Mouse (Mus musculus) hindbrain, embryonic 16.5 days (tissue): Measurements from ENCODE around the gene Tle6. TPM values are rescaled to one million over a fixed set of nuclear protein-coding genes. Genes with fewer than 3 reads are reported as not detected.

Experiments
- ATAC-seq: fragments of 200-750 bp; cut with Nextera tagmentation; 2 replicates; pipeline ENCODE4 v1.8.0; 2017; ENCODE audit warnings: moderate TSS enrichment, moderate library complexity
- H3K27ac ChIP-seq: fragments of 300-500 bp; sonication (generic); 2 replicates; pipeline ENCODE4 v1.5.1; 2014; ENCODE audit warnings: low read depth, mild to moderate bottlenecking, control low read depth, low read length, moderate library complexity
- H3K27me3 ChIP-seq: fragments of 300-500 bp; sonication (generic); replicated peaks from 2 replicates; pipeline ENCODE4 v1.6.1; 2014; ENCODE audit warnings: low read length; ENCODE audit not compliant: control insufficient read depth, insufficient read depth
- H3K36me3 ChIP-seq: fragments of 300-500 bp; sonication (generic); 2 replicates; pipeline ENCODE4 v1.6.1; 2014; ENCODE audit warnings: mild to moderate bottlenecking, low read length, moderate library complexity, mixed read lengths; ENCODE audit not compliant: control insufficient read depth, insufficient read depth
- H3K4me1 ChIP-seq: fragments of 300-500 bp; sonication (generic); 2 replicates; pipeline ENCODE4 v1.6.1; 2014; ENCODE audit warnings: low read depth, low read length; ENCODE audit not compliant: control insufficient read depth, insufficient read depth
- H3K4me2 ChIP-seq: fragments of 300-500 bp; sonication (generic); 2 replicates; pipeline ENCODE4 v1.6.1; 2014; ENCODE audit warnings: mild to moderate bottlenecking, low read length, control low read depth, moderate library complexity
- H3K4me3 ChIP-seq: fragments of 300-500 bp; sonication (generic); 2 replicates; pipeline ENCODE4 v1.5.1; 2014; ENCODE audit warnings: mild to moderate bottlenecking, low read length, control low read depth, moderate library complexity
- H3K9ac ChIP-seq: fragments of 300-500 bp; sonication (generic); 2 replicates; pipeline ENCODE4 v1.6.1; 2014; ENCODE audit warnings: low read depth, mild to moderate bottlenecking, control low read depth, low read length, moderate library complexity
- H3K9me3 ChIP-seq: fragments of 300-500 bp; sonication (generic); 2 replicates; pipeline ENCODE4 v1.6.1; 2014; ENCODE audit warnings: mild to moderate bottlenecking, low read length, moderate library complexity; ENCODE audit not compliant: control insufficient read depth
- WGBS: fragments of 180-500 bp; shearing (Covaris S2); extraction: QIAGEN DNeasy Blood & Tissue Kit; methylation state at CpG from one replicate; pipeline ENCODE4 v1.1.7; 2014; 5-methylcytosine and 5-hydroxymethylcytosine counted together
- polyA plus RNA-seq: library from polyadenylated mRNA; unstranded; fragments of >200 nt; fragmentation: Nextera tagmentation; extraction: Ambion mirVana; gene quantifications from 2 replicates; pipeline ENCODE4 v1.2.1, GENCODE M21; 2015

Gene Tle6
- polyA plus RNA-seq, 1 experiment from 2014 or later: 9.0 TPM

DNA sequence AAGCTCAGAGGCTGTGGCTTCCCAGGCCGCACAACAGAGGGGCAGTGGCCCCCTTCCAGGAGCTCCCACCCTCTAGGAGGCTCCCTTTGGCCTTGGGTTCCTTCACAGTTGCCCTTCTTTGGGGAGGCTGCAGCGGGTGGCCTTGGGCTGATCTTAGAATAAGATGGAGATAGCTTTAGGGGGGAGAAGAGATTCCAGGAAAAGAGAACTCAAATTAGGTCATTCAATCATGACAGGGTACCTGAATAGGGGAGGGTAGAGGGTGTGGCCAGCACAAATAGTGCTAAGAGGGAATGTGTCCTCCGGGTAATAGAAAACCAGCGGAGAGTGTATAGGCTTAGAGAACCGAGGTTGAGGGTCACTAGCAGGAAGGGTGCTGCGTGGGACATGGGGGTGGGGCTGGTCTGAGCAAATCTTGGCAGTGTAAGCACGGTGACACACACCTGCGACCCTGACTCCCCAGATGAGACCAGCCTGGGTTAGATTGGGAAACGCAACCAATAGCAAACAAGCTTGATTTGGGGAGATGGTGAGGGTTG, 28.7 kb downstream of the Tle6 start:
- Histone ChIP-seq H3K27ac (no peak overlapping the region), H3K27me3 (peaks cover 9% of the 10 kb centered on the region), H3K4me3 (peak overlapping the region; percentile 11; the same call in 1 of the 2 replicates), H3K9me3 (no peaks in the 10 kb centered on the region), H3K4me1 (peaks cover 43% of the 10 kb centered on the region), H3K36me3 (no peaks in the 10 kb centered on the region), H3K9ac (no peak overlapping the region; the same call in 1 of the 2 replicates), H3K4me2 (peak overlapping the region; percentile 49)
- ATAC-seq: no peak
- 3% methylated on average over 9 of the region's 9 CpGs for WGBS

DNA sequence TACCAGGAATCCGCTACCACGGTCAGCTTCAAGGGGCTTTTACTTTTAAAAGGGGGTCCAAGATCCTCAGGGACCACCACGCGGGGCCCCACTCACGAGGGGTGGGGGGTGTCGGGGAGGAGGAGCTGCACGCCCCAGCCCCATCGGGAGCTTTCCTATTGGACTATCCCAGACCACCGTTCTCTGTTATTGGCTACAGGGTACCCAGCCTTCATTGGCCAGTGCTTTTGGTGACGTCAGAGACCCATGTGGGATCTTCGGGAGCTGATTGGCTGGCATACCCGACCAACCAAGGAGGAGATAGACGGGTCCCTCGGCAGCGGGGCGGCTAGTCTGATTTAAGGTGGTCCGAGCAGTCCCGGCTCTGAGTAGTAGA, 29.4 kb downstream of the Tle6 start:
- H3K9me3 ChIP-seq: no peaks in the 10 kb centered on the region
- peaks cover under 1% of the 10 kb centered on the region; the same call in 1 of the 2 replicates for H3K36me3 ChIP-seq
- H3K4me2 ChIP-seq: peak overlapping the region; percentile 93
- ATAC-seq: peak; percentile 93
- peak overlapping the region; percentile 40 for H3K4me3 ChIP-seq
- H3K27ac ChIP-seq: peak overlapping the region; percentile 78
- peaks cover 43% of the 10 kb centered on the region for H3K4me1 ChIP-seq
- peak overlapping the region; percentile 30 for H3K9ac ChIP-seq
- WGBS: under 1% methylated on average over 18 of the region's 18 CpGs
- peaks cover 8% of the 10 kb centered on the region for H3K27me3 ChIP-seq

DNA sequence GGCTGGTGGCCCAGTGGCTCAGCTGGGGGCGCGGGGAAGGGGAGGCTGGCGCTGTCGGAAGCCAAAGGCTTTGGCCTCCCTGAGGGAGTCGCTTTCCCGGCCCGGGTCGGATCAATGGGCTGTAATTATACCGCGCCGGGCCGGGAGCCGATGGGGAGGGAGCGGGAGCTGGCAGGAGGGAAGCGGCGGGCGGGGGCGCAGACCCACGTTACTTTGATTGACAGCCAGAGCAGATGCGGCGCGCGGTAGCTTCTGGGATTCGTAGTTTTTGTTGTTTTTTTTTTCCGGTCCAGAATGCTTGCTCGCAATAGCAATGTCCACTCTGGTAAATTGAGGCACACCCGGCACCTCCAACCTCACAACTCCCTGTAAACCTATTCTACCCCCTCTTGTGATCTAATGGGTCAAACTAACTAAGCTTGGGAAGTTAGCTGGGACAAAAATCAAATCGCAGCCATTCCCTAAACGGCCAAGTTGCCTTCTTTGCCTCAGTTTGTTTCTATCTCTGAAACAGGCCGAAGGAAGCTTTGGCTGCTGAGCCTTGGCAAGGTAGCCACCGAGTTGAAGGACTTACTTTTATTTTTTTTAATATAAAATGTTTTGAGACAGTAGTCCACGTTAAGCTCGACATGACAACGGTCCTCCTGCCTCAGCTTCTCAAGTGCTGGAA, 29.9 kb downstream of the Tle6 start:
- under 1% methylated on average over 33 of the region's 34 CpGs for WGBS
- Histone ChIP-seq H3K4me3 (peak overlapping the region; percentile 40), H3K27ac (peak overlapping the region; percentile 81), H3K4me2 (peak overlapping the region; percentile 93), H3K36me3 (peaks cover 4% of the 10 kb centered on the region), H3K9ac (peak overlapping the region; percentile 56), H3K4me1 (peaks cover 41% of the 10 kb centered on the region), H3K27me3 (peaks cover 3% of the 10 kb centered on the region; the same call in 1 of the 2 replicates), H3K9me3 (no peaks in the 10 kb centered on the region)
- ATAC-seq: peak; percentile 46

DNA sequence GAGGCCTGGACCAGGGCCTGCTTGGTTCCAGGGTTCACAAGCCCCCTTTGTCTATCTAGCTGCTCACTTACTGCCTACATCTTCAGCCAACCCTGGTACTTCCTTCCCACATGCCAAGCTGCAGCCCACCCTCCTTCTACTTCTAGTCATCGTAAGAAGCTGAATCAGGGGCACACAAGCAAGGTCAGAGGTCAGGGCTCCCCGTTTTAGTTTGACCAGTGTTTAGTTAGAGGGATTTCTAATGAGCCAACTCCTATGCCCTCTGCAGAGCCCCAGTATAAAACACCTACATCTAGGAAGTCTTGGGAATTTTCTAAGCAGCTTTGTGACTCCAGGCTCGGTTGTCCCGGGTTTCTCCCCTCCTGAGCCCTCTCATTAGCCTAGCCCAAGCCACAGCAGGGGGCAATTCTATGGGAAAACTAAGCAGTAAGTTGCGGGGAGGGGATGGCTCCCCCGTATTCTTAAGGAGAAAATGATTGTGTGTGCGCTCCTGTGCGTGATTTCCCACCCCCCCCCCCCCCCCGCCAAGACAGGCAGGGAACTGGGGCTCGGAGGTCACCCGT, 30.6 kb downstream of the Tle6 start:
- peak overlapping the region; percentile 81 for H3K27ac ChIP-seq
- H3K4me2 ChIP-seq: peak overlapping the region; percentile 93
- peak; percentile 9 for ATAC-seq
- peak overlapping the region; percentile 56 for H3K9ac ChIP-seq
- H3K9me3 ChIP-seq: no peaks in the 10 kb centered on the region
- H3K36me3 ChIP-seq: peaks cover 11% of the 10 kb centered on the region
- H3K27me3 ChIP-seq: peaks cover 7% of the 10 kb centered on the region; the same call in 1 of the 2 replicates
- WGBS: 0% methylated on average over 7 of the region's 11 CpGs
- H3K4me3 ChIP-seq: peak overlapping the region; percentile 40
- peaks cover 34% of the 10 kb centered on the region for H3K4me1 ChIP-seq

DNA sequence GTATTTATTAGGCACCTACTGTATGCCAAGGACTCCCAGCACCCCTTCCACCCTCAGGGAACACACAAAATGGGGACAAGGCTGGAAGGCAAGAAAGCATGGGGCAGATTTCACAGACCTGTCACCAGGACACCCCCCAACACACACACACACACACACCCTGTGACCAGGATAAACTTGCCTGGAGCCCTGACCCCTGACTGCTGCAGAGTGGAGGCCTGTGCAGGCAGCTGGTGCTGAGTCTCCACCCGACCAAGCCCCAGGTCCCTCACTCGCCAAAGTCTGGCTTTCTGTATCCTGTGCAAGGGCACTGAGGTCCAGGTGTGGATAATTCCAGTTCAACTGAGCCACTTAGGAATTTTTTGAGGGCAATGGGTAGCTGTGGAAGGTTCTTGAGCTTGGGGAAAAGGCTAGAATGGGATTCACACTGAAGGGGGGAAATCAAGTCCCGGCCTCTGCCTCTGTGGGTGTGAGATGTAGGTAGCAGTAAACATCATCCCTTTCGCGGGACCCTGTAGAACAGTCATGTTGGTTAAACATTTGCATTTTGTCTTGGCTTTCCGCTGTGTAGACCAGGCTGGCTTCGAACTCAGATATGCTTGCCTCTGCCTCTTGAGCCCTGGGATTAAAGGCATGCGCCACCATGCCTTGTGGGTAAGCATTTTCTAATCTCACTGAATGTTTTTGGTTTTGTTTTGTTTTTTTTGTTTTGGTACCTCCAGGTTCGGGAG, 31.2 kb downstream of the Tle6 start:
- H3K27me3 ChIP-seq: peaks cover 13% of the 10 kb centered on the region; the same call in 1 of the 2 replicates
- H3K4me2 ChIP-seq: no peak overlapping the region

DNA sequence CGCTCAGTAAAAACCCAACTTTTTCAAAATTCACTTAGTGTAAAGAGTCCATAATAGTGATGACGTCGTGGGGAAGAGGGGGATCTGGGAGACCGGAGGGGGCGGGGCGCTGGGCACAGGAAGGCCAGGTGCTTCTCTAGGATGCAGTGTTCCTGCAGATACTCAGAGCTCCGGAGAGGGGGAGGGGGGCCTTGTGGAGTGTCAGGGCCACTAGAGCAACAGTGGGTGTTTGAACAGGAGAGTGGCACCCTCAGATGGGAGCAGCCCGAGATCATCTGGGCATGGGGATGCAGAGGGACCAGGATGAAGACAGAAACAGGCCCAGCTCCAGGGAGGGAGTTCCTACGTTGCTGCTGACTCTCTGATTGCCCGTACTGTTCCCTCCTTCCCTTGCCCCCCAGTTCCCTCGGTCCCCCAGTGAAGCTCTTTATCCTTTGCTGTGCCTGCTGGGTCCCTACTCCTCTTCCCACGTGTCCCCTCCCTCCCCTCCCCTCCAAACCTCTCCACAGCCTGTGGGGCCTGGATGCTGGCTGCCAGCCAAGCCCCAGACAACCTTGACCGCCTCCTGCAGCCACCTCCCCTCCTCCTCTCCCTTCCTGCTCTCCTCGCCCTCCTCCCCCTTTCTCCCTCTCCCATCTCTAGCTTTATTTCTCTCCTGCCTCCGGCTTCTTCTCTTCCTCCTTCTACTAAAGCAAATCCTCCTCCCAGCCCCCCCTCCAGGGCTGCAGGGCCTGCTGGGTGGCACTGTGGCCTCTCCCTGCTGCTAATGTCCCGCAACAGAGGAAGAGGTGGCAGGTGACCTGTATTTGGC, 32.3 kb downstream of the Tle6 start:
- Histone ChIP-seq H3K4me1 (peaks cover 43% of the 10 kb centered on the region), H3K9me3 (no peaks in the 10 kb centered on the region), H3K27ac (peak overlapping the region; percentile 31; the same call in 1 of the 2 replicates), H3K4me3 (no peak overlapping the region), H3K36me3 (peaks cover 16% of the 10 kb centered on the region), H3K4me2 (peak overlapping the region; percentile 11; the same call in 1 of the 2 replicates), H3K9ac (peak overlapping the region; percentile 44; the same call in 1 of the 2 replicates), H3K27me3 (peaks cover 10% of the 10 kb centered on the region; the same call in 1 of the 2 replicates)
- 13% methylated on average over 16 of the region's 16 CpGs for WGBS
- no peak for ATAC-seq

More for the DNA sequence above, 31.2 kb downstream of the Tle6 start:
- H3K27ac ChIP-seq: no peak overlapping the region
- peaks cover 15% of the 10 kb centered on the region for H3K36me3 ChIP-seq
- 49% methylated on average over 9 of the region's 9 CpGs for WGBS
- ATAC-seq: no peak
- H3K9ac ChIP-seq: no peak overlapping the region
- peaks cover 34% of the 10 kb centered on the region for H3K4me1 ChIP-seq
- H3K4me3 ChIP-seq: no peak overlapping the region
- no peaks in the 10 kb centered on the region for H3K9me3 ChIP-seq

DNA sequence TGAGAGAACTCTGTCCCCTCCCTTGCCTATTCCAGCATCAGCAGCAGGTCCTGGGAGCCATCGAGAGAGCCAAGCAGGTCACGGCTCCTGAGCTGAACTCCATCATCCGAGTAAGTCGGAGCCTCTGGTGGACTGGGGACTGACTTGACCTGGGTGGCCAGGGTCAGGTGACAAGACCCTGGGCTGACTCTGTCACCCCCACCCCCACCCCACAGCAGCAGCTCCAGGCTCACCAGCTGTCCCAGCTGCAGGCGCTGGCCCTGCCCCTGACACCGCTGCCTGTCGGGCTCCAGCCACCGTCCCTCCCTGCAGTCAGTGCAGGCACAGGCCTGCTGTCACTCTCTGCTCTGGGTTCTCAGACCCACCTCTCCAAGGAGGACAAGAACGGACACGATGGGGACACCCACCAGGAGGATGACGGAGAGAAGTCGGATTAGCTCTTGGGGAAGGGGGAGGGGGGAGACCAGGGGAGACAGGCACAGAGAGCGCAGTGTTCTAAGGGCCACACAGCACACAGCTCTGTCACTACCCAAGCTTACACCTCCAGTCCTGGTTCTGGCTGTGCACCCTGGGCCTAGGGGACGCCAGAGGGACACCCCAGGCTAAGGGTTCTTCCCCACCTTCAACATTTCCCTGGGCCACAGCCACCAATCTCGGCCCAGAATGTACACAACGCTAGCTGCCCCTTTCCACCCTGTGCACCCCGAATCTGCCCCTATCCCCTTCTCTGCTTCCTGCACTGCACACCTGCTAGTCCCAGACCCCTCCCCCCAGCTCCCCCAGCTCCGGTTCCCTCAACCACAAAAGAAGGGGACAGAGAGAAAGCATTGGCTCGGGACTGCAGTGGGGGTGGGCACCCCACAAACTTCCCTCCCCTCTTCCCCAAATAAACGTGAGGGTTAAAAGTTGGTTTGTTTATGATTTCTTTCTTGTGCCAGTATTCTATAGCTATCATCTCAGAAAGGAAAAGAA, 35.3 kb downstream of the Tle6 start:
- WGBS: 34% methylated on average over 20 of the region's 20 CpGs
- Histone ChIP-seq H3K4me2 (no peak overlapping the region), H3K36me3 (peaks cover 16% of the 10 kb centered on the region), H3K4me3 (no peak overlapping the region), H3K9me3 (no peaks in the 10 kb centered on the region), H3K27ac (no peak overlapping the region), H3K9ac (no peak overlapping the region), H3K4me1 (peaks cover 49% of the 10 kb centered on the region), H3K27me3 (peaks cover 10% of the 10 kb centered on the region; the same call in 1 of the 2 replicates)
- no peak for ATAC-seq

DNA sequence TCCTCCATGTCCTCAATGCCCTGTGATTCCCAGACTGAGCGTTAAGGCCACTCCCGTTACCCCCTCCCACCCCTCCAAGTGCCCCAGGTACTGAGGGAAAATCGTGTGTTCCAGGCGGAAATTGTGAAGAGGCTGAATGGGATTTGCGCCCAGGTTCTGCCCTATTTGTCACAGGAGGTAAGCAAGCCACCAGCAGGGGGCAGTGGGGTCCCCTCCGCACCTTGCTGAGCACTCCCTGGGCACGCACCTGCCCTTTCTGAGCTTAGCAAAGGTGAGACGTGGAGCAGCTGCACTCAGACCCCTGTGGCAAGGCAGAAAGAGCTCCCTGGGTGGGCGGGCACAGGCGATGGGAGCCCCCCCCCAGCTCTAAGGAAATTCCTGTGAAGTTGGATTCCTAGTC, 36.1 kb downstream of the Tle6 start:
- WGBS: 27% methylated on average over 10 of the region's 10 CpGs
- Histone ChIP-seq H3K4me3 (no peak overlapping the region), H3K36me3 (peaks cover 16% of the 10 kb centered on the region), H3K4me1 (peaks cover 45% of the 10 kb centered on the region), H3K9me3 (no peaks in the 10 kb centered on the region), H3K27me3 (peaks cover 10% of the 10 kb centered on the region; the same call in 1 of the 2 replicates), H3K4me2 (no peak overlapping the region), H3K27ac (no peak overlapping the region), H3K9ac (no peak overlapping the region)
- ATAC-seq: no peak
